Mouse (Mus musculus) thymus, adult 2 months (tissue): Measurements from ENCODE around the gene Tmem191c.

ENCODE experiments used
- CTCF ChIP-seq: fragments of 200-500 bp; IDR thresholded peaks from 2 replicates; pipeline ENCODE4 v1.5.1; 2012; ENCODE audit warnings: mild to moderate bottlenecking, control low read depth, low read length, moderate library complexity, borderline replicate concordance; ENCODE audit not compliant: control insufficient read depth, poor library complexity, insufficient read depth; ENCODE audit errors: extremely low read depth
- POLR2A ChIP-seq: fragments of 200-500 bp; IDR thresholded peaks from 2 replicates; pipeline ENCODE4 v1.6.1; 2012; ENCODE audit warnings: mild to moderate bottlenecking, low read length, control low read depth, moderate library complexity; ENCODE audit not compliant: control insufficient read depth, poor library complexity, insufficient read depth; ENCODE audit errors: extremely low read depth

GRCm38 (mm10) chr16:17277342-17278211 lies 1.7 kb downstream of the Tmem191c start:
- TF ChIP-seq CTCF (no peak), POLR2A (0 out of 2 replicates have a peak, but pooled peaks have one; percentile 19)
